Mouse (Mus musculus) liver, embryonic 12.5 days (tissue): Measurements from ENCODE around the gene Bnc1. TPM values are rescaled to one million over a fixed set of nuclear protein-coding genes. Genes with fewer than 3 reads are reported as not detected.

Experiments used
- ATAC-seq: fragments of 200-750 bp; cut with Nextera tagmentation; 2 replicates; pipeline ENCODE4 v1.8.0; 2017; ENCODE audit warnings: moderate number of reproducible peaks, mild to moderate bottlenecking, moderate library complexity
- H3K27ac ChIP-seq: fragments of 300-500 bp; sonication (generic); 2 replicates; pipeline ENCODE4 v1.5.1; 2016; ENCODE audit warnings: mild to moderate bottlenecking
- H3K27me3 ChIP-seq: fragments of 300-500 bp; sonication (generic); replicated peaks from 2 replicates; pipeline ENCODE4 v1.6.1; 2016; ENCODE audit warnings: mild to moderate bottlenecking, moderate library complexity
- H3K36me3 ChIP-seq: fragments of 300-500 bp; sonication (generic); 2 replicates; pipeline ENCODE4 v1.6.1; 2016; ENCODE audit warnings: mild to moderate bottlenecking, moderate library complexity
- H3K4me1 ChIP-seq: fragments of 300-500 bp; sonication (generic); 2 replicates; pipeline ENCODE4 v1.6.1; 2016
- H3K4me2 ChIP-seq: fragments of 300-500 bp; sonication (generic); 2 replicates; pipeline ENCODE4 v1.6.1; 2016; ENCODE audit warnings: mild to moderate bottlenecking, moderate library complexity
- H3K4me3 ChIP-seq: fragments of 300-500 bp; sonication (generic); 2 replicates; pipeline ENCODE4 v1.5.1; 2016; ENCODE audit warnings: mild to moderate bottlenecking, moderate library complexity
- H3K9ac ChIP-seq: fragments of 300-500 bp; sonication (generic); 2 replicates; pipeline ENCODE4 v1.6.1; 2016; ENCODE audit warnings: mild to moderate bottlenecking, moderate library complexity
- H3K9me3 ChIP-seq: fragments of 300-500 bp; sonication (generic); replicated peaks from 2 replicates; pipeline ENCODE4 v1.6.1; 2016; ENCODE audit warnings: mild to moderate bottlenecking, moderate library complexity
- WGBS: fragments of 180-500 bp; shearing (Covaris S2); methylation state at CpG from one replicate; pipeline ENCODE4 v1.1.7; 2016; ENCODE audit not compliant: insufficient replicate concordance; 5-methylcytosine and 5-hydroxymethylcytosine counted together
- polyA plus RNA-seq: library from polyadenylated mRNA; unstranded; fragments of >200 nt; fragmentation: Nextera tagmentation; extraction: Ambion mirVana; gene quantifications from 2 replicates; pipeline ENCODE4 v1.2.1, GENCODE M21; 2016

The Bnc1 gene
- polyA plus RNA-seq, 1 experiment from 2014 or later = 1.8 TPM

DNA sequence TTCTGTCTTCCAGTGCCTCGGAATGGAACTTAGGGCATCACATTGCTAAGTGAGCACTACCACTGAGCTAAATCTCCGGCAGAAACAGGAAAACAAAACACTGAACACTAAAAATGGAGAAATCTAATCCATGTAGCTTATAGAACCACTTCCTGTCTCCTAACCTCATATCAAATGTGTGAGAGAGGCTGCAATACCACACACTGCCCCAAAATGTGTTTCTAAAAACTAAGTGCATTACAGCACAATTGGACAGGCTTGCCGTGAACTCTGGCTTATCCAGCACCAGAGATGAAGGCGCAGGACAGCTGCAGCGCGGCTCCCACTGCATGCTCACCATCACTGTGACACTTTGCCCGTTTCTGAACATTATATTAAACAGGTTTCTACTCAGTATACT lies 63.1 kb downstream of the Bnc1 start:
- no peak overlapping the region for H3K4me2 ChIP-seq
- no peaks in the 10 kb centered on the region for H3K9me3 ChIP-seq
- WGBS = 59% methylated on average over 7 of the region's 7 CpGs
- no peak overlapping the region for H3K4me3 ChIP-seq
- H3K9ac ChIP-seq = no peak overlapping the region
- peaks cover 32% of the 10 kb centered on the region for H3K27me3 ChIP-seq
- H3K27ac ChIP-seq = no peak overlapping the region
- H3K36me3 ChIP-seq = no peaks in the 10 kb centered on the region
- no peak for ATAC-seq
- 0 out of 2 replicates have a peak, but pooled peaks cover 2% of the 10 kb centered on the region for H3K4me1 ChIP-seq

DNA sequence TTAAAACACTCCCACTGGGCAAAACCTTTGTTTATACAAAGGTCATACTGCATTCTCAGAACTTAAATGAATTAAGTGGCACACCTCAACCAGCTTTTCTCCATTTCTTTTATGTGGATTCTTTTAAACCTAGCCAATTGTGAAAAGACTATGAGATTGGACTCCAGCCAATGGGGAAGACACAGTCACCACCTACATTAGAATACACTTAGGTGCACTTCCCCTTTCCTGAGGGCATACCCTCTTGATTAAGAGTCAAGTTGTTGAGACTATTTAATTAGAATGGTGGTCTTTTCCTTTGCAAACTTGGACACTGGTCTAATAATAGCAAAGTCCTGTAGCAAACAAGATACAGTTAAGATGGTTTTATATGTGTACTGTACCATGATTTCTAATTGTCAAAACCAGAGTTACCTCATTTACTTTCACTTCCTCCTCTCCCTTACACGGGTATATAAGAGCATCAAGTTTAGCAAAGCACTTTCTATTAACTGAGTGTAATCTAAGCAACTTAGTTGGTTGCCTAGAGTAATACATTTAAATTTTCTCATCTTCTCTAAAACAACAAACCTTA lies 70.6 kb downstream of the Bnc1 start:
- no peaks in the 10 kb centered on the region for H3K9me3 ChIP-seq
- H3K27ac ChIP-seq = no peak overlapping the region
- no peak for ATAC-seq

DNA sequence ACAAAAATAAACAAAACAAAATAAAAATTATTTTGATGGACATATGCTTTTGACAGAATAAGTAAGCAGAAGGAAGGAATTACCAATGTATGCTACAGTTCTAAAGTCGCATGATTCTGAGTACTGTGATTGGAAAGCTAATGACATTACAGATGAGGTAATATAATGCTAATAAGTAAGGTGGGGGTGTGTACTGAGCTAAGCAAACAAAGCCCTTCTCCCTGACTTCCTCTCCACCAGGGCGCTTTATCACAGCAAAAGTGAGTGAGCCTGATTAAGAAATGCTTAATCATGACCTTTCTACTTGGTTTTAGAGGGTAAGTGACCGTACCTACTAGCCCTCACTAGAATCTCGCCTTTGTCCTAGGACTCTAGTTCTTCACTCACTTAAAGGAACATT lies 71.8 kb downstream of the Bnc1 start:
- H3K4me2 ChIP-seq = no peak overlapping the region
- 48% methylated on average over 4 of the region's 4 CpGs for WGBS
- no peaks in the 10 kb centered on the region for H3K4me1 ChIP-seq
- H3K9ac ChIP-seq = no peak overlapping the region
- H3K27me3 ChIP-seq = 0 out of 2 replicates have a peak, but pooled peaks cover 2% of the 10 kb centered on the region
- H3K9me3 ChIP-seq = no peaks in the 10 kb centered on the region
- no peak for ATAC-seq
- H3K4me3 ChIP-seq = no peak overlapping the region
- H3K27ac ChIP-seq = no peak overlapping the region
- no peaks in the 10 kb centered on the region for H3K36me3 ChIP-seq

More for the DNA sequence above, 70.6 kb downstream of the Bnc1 start:
- Histone ChIP-seq H3K9ac (no peak overlapping the region), H3K4me1 (no peaks in the 10 kb centered on the region), H3K27me3 (0 out of 2 replicates have a peak, but pooled peaks cover 2% of the 10 kb centered on the region), H3K4me3 (no peak overlapping the region), H3K4me2 (no peak overlapping the region), H3K36me3 (no peaks in the 10 kb centered on the region)
- 29% methylated on average over 1 of the region's 1 CpGs for WGBS

- no peak overlapping the region for H3K9ac ChIP-seq
- WGBS = 62% methylated on average over 5 of the region's 5 CpGs
- 0 out of 2 replicates have a peak, but pooled peaks cover 2% of the 10 kb centered on the region for H3K27me3 ChIP-seq
- no peak overlapping the region for H3K4me2 ChIP-seq
- no peaks in the 10 kb centered on the region for H3K36me3 ChIP-seq
- H3K27ac ChIP-seq = no peak overlapping the region
- H3K9me3 ChIP-seq = no peaks in the 10 kb centered on the region
- ATAC-seq = no peak
- H3K4me3 ChIP-seq = no peak overlapping the region
- no peaks in the 10 kb centered on the region for H3K4me1 ChIP-seq
These were observed 73.8 kb downstream of the Bnc1 start for GRCm38 (mm10) chr7:81918316-81918715.

Other genes with a start within 250 kb of the Bnc1 start
- 69.7 and 73.6 TPM in 2 replicates for gene Ramac, start 229.4 kb downstream of the Bnc1 start, polyA plus RNA-seq
- gene 3110040N11Rik, start 202.8 kb downstream of the Bnc1 start, polyA plus RNA-seq = 27.6 and 29.5 TPM in 2 replicates
- 39.6 and 41.1 TPM in 2 replicates for gene Btbd1, start 162.9 kb downstream of the Bnc1 start, polyA plus RNA-seq
- not detected in 2 replicates for gene Gm10160, start 136.5 kb downstream of the Bnc1 start, polyA plus RNA-seq
- gene Tm6sf1, start 133.3 kb downstream of the Bnc1 start, polyA plus RNA-seq = 8.3 and 8.9 TPM in 2 replicates
- gene Hdgfl3, start 57.8 kb downstream of the Bnc1 start, polyA plus RNA-seq = 2.0 and 2.5 TPM in 2 replicates
- 1.3 and 1.4 TPM in 2 replicates for gene Sh3gl3, start 181.5 kb upstream of the Bnc1 start, polyA plus RNA-seq